Mouse (Mus musculus) hindbrain, embryonic 16.5 days (tissue): ENCODE data around the gene Shld2. TPM values are rescaled to one million over a fixed set of nuclear protein-coding genes. Genes with fewer than 3 reads are reported as not detected.
A peak's percentile ranks its signal among the peaks of the same experiment; 100 is the strongest.

Experiments
- ATAC-seq: fragments of 200-750 bp; cut with Nextera tagmentation; 2 replicates; pipeline ENCODE4 v1.8.0; 2017; ENCODE audit warnings: moderate TSS enrichment, moderate library complexity
- H3K27ac ChIP-seq: fragments of 300-500 bp; sonication (generic); 2 replicates; pipeline ENCODE4 v1.5.1; 2014; ENCODE audit warnings: low read depth, mild to moderate bottlenecking, control low read depth, low read length, moderate library complexity
- H3K27me3 ChIP-seq: fragments of 300-500 bp; sonication (generic); replicated peaks from 2 replicates; pipeline ENCODE4 v1.6.1; 2014; ENCODE audit warnings: low read length; ENCODE audit not compliant: control insufficient read depth, insufficient read depth
- H3K36me3 ChIP-seq: fragments of 300-500 bp; sonication (generic); 2 replicates; pipeline ENCODE4 v1.6.1; 2014; ENCODE audit warnings: mild to moderate bottlenecking, low read length, moderate library complexity, mixed read lengths; ENCODE audit not compliant: control insufficient read depth, insufficient read depth
- H3K4me1 ChIP-seq: fragments of 300-500 bp; sonication (generic); 2 replicates; pipeline ENCODE4 v1.6.1; 2014; ENCODE audit warnings: low read depth, low read length; ENCODE audit not compliant: control insufficient read depth, insufficient read depth
- H3K4me2 ChIP-seq: fragments of 300-500 bp; sonication (generic); 2 replicates; pipeline ENCODE4 v1.6.1; 2014; ENCODE audit warnings: mild to moderate bottlenecking, low read length, control low read depth, moderate library complexity
- H3K4me3 ChIP-seq: fragments of 300-500 bp; sonication (generic); 2 replicates; pipeline ENCODE4 v1.5.1; 2014; ENCODE audit warnings: mild to moderate bottlenecking, low read length, control low read depth, moderate library complexity
- H3K9ac ChIP-seq: fragments of 300-500 bp; sonication (generic); 2 replicates; pipeline ENCODE4 v1.6.1; 2014; ENCODE audit warnings: low read depth, mild to moderate bottlenecking, control low read depth, low read length, moderate library complexity
- H3K9me3 ChIP-seq: fragments of 300-500 bp; sonication (generic); 2 replicates; pipeline ENCODE4 v1.6.1; 2014; ENCODE audit warnings: mild to moderate bottlenecking, low read length, moderate library complexity; ENCODE audit not compliant: control insufficient read depth
- WGBS: fragments of 180-500 bp; shearing (Covaris S2); extraction: QIAGEN DNeasy Blood & Tissue Kit; methylation state at CpG from one replicate; pipeline ENCODE4 v1.1.7; 2014; 5-methylcytosine and 5-hydroxymethylcytosine counted together
- polyA plus RNA-seq: library from polyadenylated mRNA; unstranded; fragments of >200 nt; fragmentation: Nextera tagmentation; extraction: Ambion mirVana; gene quantifications from 2 replicates; pipeline ENCODE4 v1.2.1, GENCODE M21; 2015

The Shld2 gene
- polyA plus RNA-seq, 1 experiment from 2014 or later: 5.8 TPM

- ATAC-seq: no peak
- Histone ChIP-seq H3K4me3 (no peak overlapping the region), H3K27me3 (no peaks in the 10 kb centered on the region), H3K9me3 (no peaks in the 10 kb centered on the region), H3K27ac (no peak overlapping the region), H3K9ac (no peak overlapping the region), H3K36me3 (no peaks in the 10 kb centered on the region), H3K4me2 (no peak overlapping the region), H3K4me1 (no peaks in the 10 kb centered on the region)
- WGBS: 84% methylated on average over 6 of the region's 6 CpGs
Measured at GRCm38 (mm10) chr14:34207996-34208395, 102.3 kb downstream of the Shld2 start.

DNA sequence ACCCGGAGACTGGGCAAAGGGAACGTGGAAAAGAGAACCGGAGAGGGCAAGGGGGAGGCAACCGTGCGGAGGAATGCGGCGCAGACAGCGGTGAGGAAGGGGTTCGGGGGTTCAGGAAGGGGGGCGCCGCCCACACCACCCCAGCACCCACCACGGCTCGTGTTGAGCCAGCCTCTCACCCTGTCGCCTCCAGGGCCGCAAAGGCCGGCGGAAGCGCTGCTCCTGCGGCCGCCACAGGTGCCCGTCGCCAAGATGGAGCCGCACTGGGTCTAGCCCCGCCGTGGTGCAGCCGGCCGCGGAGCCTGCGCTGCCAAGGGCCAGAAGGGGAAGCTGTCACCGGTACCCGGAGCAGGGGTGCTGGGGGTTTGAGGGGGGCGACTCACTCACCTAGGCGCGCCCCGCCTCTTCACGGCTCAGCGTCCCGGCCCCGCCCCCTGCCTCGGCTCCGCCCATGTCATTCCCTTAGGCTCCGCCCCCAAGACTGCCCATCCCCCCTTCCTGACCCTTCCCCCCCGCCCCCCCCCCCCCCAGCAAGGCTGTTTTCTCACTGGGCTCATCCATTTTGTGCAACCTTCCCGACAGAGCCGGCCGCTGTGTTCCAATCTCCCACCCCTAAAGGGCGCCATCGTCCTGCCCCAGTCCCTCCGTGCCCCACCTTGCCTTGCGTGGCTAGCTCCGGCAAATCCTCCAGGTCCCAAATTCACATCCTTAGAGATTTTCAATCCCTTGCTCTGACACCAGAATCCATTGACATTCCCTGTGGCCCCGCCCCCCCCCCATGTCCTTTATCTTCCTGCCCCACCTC lies 108.9 kb downstream of the Shld2 start, which contains the start of gene Gprin2:
Gene Gprin2, minus strand, starts transcription at position 423 of the 805 bp plus-strand sequence.
- no peaks in the 10 kb centered on the region for H3K36me3 ChIP-seq
- H3K4me3 ChIP-seq: peak within 1 kb of the TSS; percentile 78
- WGBS: 3% methylated on average over 40 of the region's 52 CpGs
- H3K27ac ChIP-seq: peak within 1 kb of the TSS; percentile 80
- ATAC-seq: peak; percentile 73
- H3K27me3 ChIP-seq: no peaks in the 10 kb centered on the region
- no peaks in the 10 kb centered on the region for H3K9me3 ChIP-seq
- 0 out of 2 replicates have a peak, but pooled peaks cover 8% of the 10 kb centered on the region for H3K4me1 ChIP-seq
- H3K9ac ChIP-seq: peak within 1 kb of the TSS; percentile 88
- peak within 1 kb of the TSS; percentile 63 for H3K4me2 ChIP-seq

DNA sequence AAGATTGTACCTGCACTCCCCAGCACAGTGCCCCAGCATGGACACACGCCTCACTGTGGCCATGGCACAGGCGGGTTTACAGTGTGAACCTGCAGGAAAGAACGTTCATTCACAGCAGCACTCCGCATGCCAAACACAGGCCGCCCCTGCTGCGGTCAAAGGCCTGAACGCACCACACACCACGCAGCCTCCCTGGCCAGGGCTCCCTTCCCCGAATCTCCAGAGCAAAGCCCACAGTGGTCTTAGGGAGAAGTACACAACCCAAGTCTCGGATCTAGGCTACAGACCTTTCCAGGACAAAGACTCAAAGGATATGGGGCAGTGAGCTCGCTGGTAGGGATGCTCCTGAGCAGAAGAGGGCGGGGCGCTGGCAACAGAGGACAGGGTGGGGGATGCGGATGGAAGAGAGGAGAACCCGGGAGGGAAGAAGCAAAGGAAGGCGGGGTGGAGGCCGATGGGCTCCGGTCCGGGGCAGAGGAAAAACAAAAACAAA lies 109.5 kb downstream of the Shld2 start:
- Histone ChIP-seq H3K36me3 (no peaks in the 10 kb centered on the region), H3K9me3 (no peaks in the 10 kb centered on the region), H3K9ac (peak overlapping the region; percentile 88), H3K27ac (peak overlapping the region; percentile 80), H3K27me3 (no peaks in the 10 kb centered on the region), H3K4me1 (0 out of 2 replicates have a peak, but pooled peaks cover 8% of the 10 kb centered on the region), H3K4me2 (peak overlapping the region; percentile 63), H3K4me3 (peak overlapping the region; percentile 78)
- WGBS: 2% methylated on average over 19 of the region's 19 CpGs
- peak; percentile 85 for ATAC-seq

- H3K4me1 ChIP-seq: 0 out of 2 replicates have a peak, but pooled peaks cover 8% of the 10 kb centered on the region
- no peak overlapping the region for H3K27ac ChIP-seq
- H3K27me3 ChIP-seq: no peaks in the 10 kb centered on the region
- WGBS: 54% methylated on average over 4 of the region's 4 CpGs
- H3K4me3 ChIP-seq: no peak overlapping the region
- ATAC-seq: no peak
- no peak overlapping the region for H3K4me2 ChIP-seq
- peaks cover 13% of the 10 kb centered on the region; the same call in 1 of the 2 replicates for H3K36me3 ChIP-seq
- H3K9ac ChIP-seq: no peak overlapping the region
- no peaks in the 10 kb centered on the region for H3K9me3 ChIP-seq
Measured at GRCm38 (mm10) chr14:34196706-34197105, 113.6 kb downstream of the Shld2 start.

- peaks cover 15% of the 10 kb centered on the region; the same call in 1 of the 2 replicates for H3K36me3 ChIP-seq
- H3K9ac ChIP-seq: no peak overlapping the region
- H3K4me1 ChIP-seq: 0 out of 2 replicates have a peak, but pooled peaks cover 8% of the 10 kb centered on the region
- no peak for ATAC-seq
- no peak overlapping the region for H3K4me3 ChIP-seq
- H3K27me3 ChIP-seq: no peaks in the 10 kb centered on the region
- no peak overlapping the region for H3K4me2 ChIP-seq
- 90% methylated on average over 15 of the region's 15 CpGs for WGBS
- H3K9me3 ChIP-seq: no peaks in the 10 kb centered on the region
- H3K27ac ChIP-seq: no peak overlapping the region
Measured at GRCm38 (mm10) chr14:34195466-34195865, 114.8 kb downstream of the Shld2 start.

- Histone ChIP-seq H3K4me2 (no peak overlapping the region), H3K9me3 (no peaks in the 10 kb centered on the region), H3K27ac (no peak overlapping the region), H3K36me3 (peaks cover 15% of the 10 kb centered on the region; the same call in 1 of the 2 replicates), H3K27me3 (no peaks in the 10 kb centered on the region), H3K9ac (no peak overlapping the region), H3K4me3 (no peak overlapping the region), H3K4me1 (0 out of 2 replicates have a peak, but pooled peaks cover 4% of the 10 kb centered on the region)
- no peak for ATAC-seq
- 80% methylated on average over 4 of the region's 4 CpGs for WGBS
Measured at GRCm38 (mm10) chr14:34193879-34194278, 116.4 kb downstream of the Shld2 start.

- no peak overlapping the region for H3K4me3 ChIP-seq
- 83% methylated on average over 7 of the region's 7 CpGs for WGBS
- H3K9me3 ChIP-seq: no peaks in the 10 kb centered on the region
- H3K36me3 ChIP-seq: peaks cover 15% of the 10 kb centered on the region; the same call in 1 of the 2 replicates
- H3K9ac ChIP-seq: no peak overlapping the region
- H3K4me1 ChIP-seq: no peaks in the 10 kb centered on the region
- H3K27ac ChIP-seq: no peak overlapping the region
- H3K27me3 ChIP-seq: no peaks in the 10 kb centered on the region
- no peak overlapping the region for H3K4me2 ChIP-seq
- ATAC-seq: no peak
Measured at GRCm38 (mm10) chr14:34190361-34190760, 119.9 kb downstream of the Shld2 start.

DNA sequence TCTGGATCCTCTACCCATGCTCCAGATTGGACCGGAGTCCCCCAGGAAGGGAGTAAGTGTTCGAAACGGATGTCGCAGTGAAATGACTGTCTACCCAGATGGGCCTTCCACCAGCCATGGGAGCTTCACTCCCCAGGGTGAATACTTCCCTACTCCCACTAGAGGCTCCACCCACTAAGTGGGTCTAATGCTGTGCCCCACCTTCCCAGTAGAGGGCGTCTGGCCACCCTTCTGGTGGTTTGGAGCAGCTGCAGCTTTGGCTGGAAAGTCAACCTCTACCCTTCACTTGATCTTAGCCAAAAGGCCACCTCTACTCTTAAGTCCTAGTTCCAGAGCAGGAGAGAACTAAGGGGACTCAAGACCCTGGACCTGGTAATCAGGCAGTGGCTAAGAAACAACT lies 121.7 kb downstream of the Shld2 start:
- Histone ChIP-seq H3K9ac (no peak overlapping the region), H3K27ac (no peak overlapping the region), H3K9me3 (no peaks in the 10 kb centered on the region), H3K36me3 (peaks cover 5% of the 10 kb centered on the region; the same call in 1 of the 2 replicates), H3K27me3 (no peaks in the 10 kb centered on the region), H3K4me2 (no peak overlapping the region), H3K4me3 (no peak overlapping the region), H3K4me1 (no peaks in the 10 kb centered on the region)
- ATAC-seq: no peak
- 67% methylated on average over 5 of the region's 5 CpGs for WGBS
